Mouse (Mus musculus) MEL (cell line): ENCODE measurements at regions not wholly inside any gene's neighbourhood (a gene's known extent, or its start where the extent isn't known, plus 50 kb on each side); places are given as distances from the start of the nearest gene placed in this dataset.

Experiments
- DNase-seq: peaks from one replicate; pipeline ENCODE4 v3.0.0; 2011; ENCODE audit warnings: low read depth, low spot score
- H3K27ac ChIP-seq: 2 replicates; pipeline ENCODE4 v1.5.1; 2012; ENCODE audit warnings: low read depth, mild to moderate bottlenecking, control low read depth, low read length, moderate library complexity; ENCODE audit not compliant: control insufficient read depth
- H3K27me3 ChIP-seq, 2 experiments: fragments of 150-350 bp in 1 of 2; sonication (generic) in 1 of 2; 2 replicates each; pipeline ENCODE4 v1.6.1; 2012; ENCODE audit warnings: low read length in 2 of 2, mild to moderate bottlenecking in 2 of 2, improper control_type of control experiment in 1 of 2, moderate library complexity in 1 of 2; ENCODE audit not compliant: insufficient read depth in 2 of 2, control insufficient read depth in 1 of 2
- H3K36me3 ChIP-seq, 2 experiments: 2 replicates each; pipeline ENCODE4 v1.6.1; 2012 to 2014; ENCODE audit warnings: low read length in 2 of 2, improper control_type of control experiment in 1 of 2, inconsistent platforms in 1 of 2, mild to moderate bottlenecking in 1 of 2; ENCODE audit not compliant: insufficient read depth in 2 of 2, control insufficient read depth in 1 of 2
- H3K4me1 ChIP-seq, 2 experiments: fragments of 150-350 bp in 1 of 2; sonication (generic) in 1 of 2; 2 replicates each; pipeline ENCODE4 v1.6.1; 2012; ENCODE audit warnings: low read length in 2 of 2, improper control_type of control experiment in 1 of 2, mild to moderate bottlenecking in 1 of 2; ENCODE audit not compliant: insufficient read depth in 2 of 2, control insufficient read depth in 1 of 2
- H3K4me3 ChIP-seq, 2 experiments: fragments of 150-350 bp in 1 of 2; sonication (generic) in 1 of 2; 2 replicates each; pipeline ENCODE4 v1.5.1; 2012; ENCODE audit warnings: low read depth in 2 of 2, low read length in 2 of 2, mild to moderate bottlenecking in 2 of 2, moderate library complexity in 2 of 2, control low read depth in 1 of 2, improper control_type of control experiment in 1 of 2; ENCODE audit not compliant: control insufficient read depth in 1 of 2, insufficient read depth in 1 of 2
- H3K79me2 ChIP-seq: 2 replicates; pipeline ENCODE4 v1.6.1; 2012; ENCODE audit warnings: mild to moderate bottlenecking, low read length, moderate library complexity; ENCODE audit not compliant: control insufficient read depth, poor library complexity, insufficient read depth
- H3K9ac ChIP-seq: 2 replicates; pipeline ENCODE4 v1.6.1; 2012; ENCODE audit warnings: low read depth, mild to moderate bottlenecking, control low read depth, low read length, moderate library complexity; ENCODE audit not compliant: control insufficient read depth, poor library complexity, severe bottlenecking
- H3K9me3 ChIP-seq: fragments of 150-350 bp; sonication (generic); replicated peaks from 2 replicates; pipeline ENCODE4 v1.6.1; 2012; ENCODE audit warnings: mild to moderate bottlenecking, low read length, improper control_type of control experiment, moderate library complexity; ENCODE audit not compliant: insufficient read depth
- CTCF ChIP-seq, 3 experiments: IDR thresholded peaks in 2 of 3; conservative IDR thresholded peaks in 1 of 3; 2 replicates each; pipeline ENCODE4 v1.5.1; 2011 to 2012; ENCODE audit warnings: low read length in 3 of 3, low read depth in 2 of 3, mild to moderate bottlenecking in 2 of 3, improper control_type of control experiment in 1 of 3, inconsistent platforms in 1 of 3, mixed read lengths in 1 of 3, moderate library complexity in 1 of 3; ENCODE audit not compliant: control insufficient read depth in 1 of 3, insufficient read depth in 1 of 3, poor library complexity in 1 of 3, severe bottlenecking in 1 of 3
- E2F4 ChIP-seq: IDR thresholded peaks from 2 replicates; pipeline ENCODE4 v1.6.1; 2011; ENCODE audit warnings: low read depth, low read length, improper control_type of control experiment, borderline replicate concordance
- EP300 ChIP-seq, 2 experiments: IDR thresholded peaks; 2 replicates each; pipeline ENCODE4 v1.6.1; 2011; ENCODE audit warnings: improper control_type of control experiment in 2 of 2, low read length in 2 of 2, low read depth in 1 of 2, mild to moderate bottlenecking in 1 of 2
- GABPA ChIP-seq: IDR thresholded peaks from 2 replicates; pipeline ENCODE4 v1.6.1; 2012; ENCODE audit warnings: low read depth, mild to moderate bottlenecking, inconsistent platforms, low read length, improper control_type of control experiment, moderate library complexity
- HCFC1 ChIP-seq: IDR thresholded peaks from 2 replicates; pipeline ENCODE4 v1.6.1; 2012; ENCODE audit warnings: low read depth, mild to moderate bottlenecking, inconsistent platforms, low read length, improper control_type of control experiment, moderate library complexity
- JUND ChIP-seq: IDR thresholded peaks from 2 replicates; pipeline ENCODE4 v1.6.1; 2011; ENCODE audit warnings: low read depth, mild to moderate bottlenecking, improper control_type of control experiment, low read length
- MAX ChIP-seq: IDR thresholded peaks from 2 replicates; pipeline ENCODE4 v1.6.1; 2011; ENCODE audit warnings: low read length, improper control_type of control experiment
- MYC ChIP-seq: IDR thresholded peaks from 2 replicates; pipeline ENCODE4 v1.6.1; 2011; ENCODE audit warnings: low read depth, mild to moderate bottlenecking, low read length, improper control_type of control experiment, moderate library complexity
- NELFE ChIP-seq: IDR thresholded peaks from 2 replicates; pipeline ENCODE4 v1.6.1; 2011; ENCODE audit warnings: low read depth, low read length, improper control_type of control experiment
- NRF1 ChIP-seq: IDR thresholded peaks from 2 replicates; pipeline ENCODE4 v1.6.1; 2014; ENCODE audit warnings: low read depth, mild to moderate bottlenecking, inconsistent platforms, low read length, improper control_type of control experiment, moderate library complexity; ENCODE audit not compliant: poor library complexity, insufficient read depth, severe bottlenecking
- POLR2A ChIP-seq, 2 experiments: IDR thresholded peaks; 2 replicates each; pipeline ENCODE4 v1.6.1; 2011 to 2012; ENCODE audit warnings: low read length in 2 of 2, mild to moderate bottlenecking in 2 of 2, control low read depth in 1 of 2, improper control_type of control experiment in 1 of 2, low read depth in 1 of 2, moderate library complexity in 1 of 2; ENCODE audit not compliant: control insufficient read depth in 1 of 2, insufficient read depth in 1 of 2, poor library complexity in 1 of 2
- POLR2AphosphoS2 ChIP-seq: IDR thresholded peaks from 2 replicates; pipeline ENCODE4 v1.6.1; 2011; ENCODE audit warnings: low read length, improper control_type of control experiment
- POLR2AphosphoS5 ChIP-seq: IDR thresholded peaks from 2 replicates; pipeline ENCODE4 v1.6.1; 2012; ENCODE audit warnings: low read depth, borderline replicate concordance, mild to moderate bottlenecking, inconsistent platforms, low read length, moderate library complexity, mixed read lengths
- RCOR1 ChIP-seq: IDR thresholded peaks from 2 replicates; pipeline ENCODE4 v1.6.1; 2012; ENCODE audit warnings: low read depth, mild to moderate bottlenecking, inconsistent platforms, low read length, improper control_type of control experiment
- SIN3A ChIP-seq: IDR thresholded peaks from 2 replicates; pipeline ENCODE4 v1.6.1; 2012; ENCODE audit warnings: low read length, improper control_type of control experiment, inconsistent platforms
- SMC3 ChIP-seq: IDR thresholded peaks from 2 replicates; pipeline ENCODE4 v1.6.1; 2011; ENCODE audit warnings: low read depth, low read length, improper control_type of control experiment
- TAL1 ChIP-seq: IDR thresholded peaks from 2 replicates; pipeline ENCODE4 v1.6.1; 2012; ENCODE audit warnings: mild to moderate bottlenecking, inconsistent platforms, low read length, moderate library complexity, mixed read lengths
- TBP ChIP-seq: IDR thresholded peaks from 2 replicates; pipeline ENCODE4 v1.8.0; 2011; ENCODE audit warnings: low read depth, low read length, improper control_type of control experiment
- TCF12 ChIP-seq: IDR thresholded peaks from 2 replicates; pipeline ENCODE4 v1.6.1; 2014; ENCODE audit warnings: low read depth, mild to moderate bottlenecking, inconsistent platforms, low read length, improper control_type of control experiment, moderate library complexity
- USF1 ChIP-seq: IDR thresholded peaks from 2 replicates; pipeline ENCODE4 v1.6.1; 2014; ENCODE audit warnings: low read depth, mild to moderate bottlenecking, inconsistent platforms, low read length, improper control_type of control experiment, moderate library complexity
- ZMIZ1 ChIP-seq: IDR thresholded peaks from 2 replicates; pipeline ENCODE4 v1.6.1; 2012; ENCODE audit warnings: low read depth, mild to moderate bottlenecking, inconsistent platforms, low read length, improper control_type of control experiment, moderate library complexity

- TF ChIP-seq HCFC1 (no peak), POLR2AphosphoS5 (no peak), POLR2AphosphoS2 (no peak), E2F4 (no peak), POLR2A (IDR thresholded peaks at IDR 0.05; ENCODE audit: control insufficient read depth in 1 of 2, insufficient read depth in 1 of 2, low read depth in 1 of 2, low read length in 2 of 2, poor library complexity in 1 of 2) (no peak), MYC (no peak), NELFE (no peak), SIN3A (no peak), TBP (no peak), JUND (no peak), TCF12 (no peak), RCOR1 (no peak), CTCF (IDR thresholded peaks at IDR 0.05 in 2 of 3, conservative IDR thresholded peaks at IDR 0.05 in 1 of 3; ENCODE audit: control insufficient read depth in 1 of 3, insufficient read depth in 1 of 3, low read depth in 2 of 3, low read length in 3 of 3, poor library complexity in 1 of 3, severe bottlenecking in 1 of 3) (no peak), GABPA (no peak), NRF1 (no peak), SMC3 (no peak)
- TF ChIP-seq, all 39 proteins: peak for 0
- Histone ChIP-seq H3K27me3 (no peaks in the 10 kb centered on the region), H3K27ac (no peak overlapping the region), H3K9me3 (no peaks in the 10 kb centered on the region), H3K4me1 (no peaks in the 10 kb centered on the region), H3K9ac (no peak overlapping the region), H3K79me2 (no peaks in the 10 kb centered on the region), H3K36me3 (no peaks in the 10 kb centered on the region), H3K4me3 (no peak overlapping the region)
- DNase-seq = no peak
These were observed 177.8 kb upstream of the Ghitm start for GRCm38 (mm10) chr14:37312887-37313286.

GRCm38 (mm10) chr14:37306622-37307274 lies 171.7 kb upstream of the Ghitm start:
- H3K4me1 ChIP-seq = no peaks in the 10 kb centered on the region
- H3K79me2 ChIP-seq = no peaks in the 10 kb centered on the region
- no peak for DNase-seq
- no peak overlapping the region for H3K27ac ChIP-seq
- no peaks in the 10 kb centered on the region for H3K9me3 ChIP-seq
- no peaks in the 10 kb centered on the region for H3K27me3 ChIP-seq
- no peak overlapping the region for H3K4me3 ChIP-seq
- TF ChIP-seq MAX (no peak), ZMIZ1 (no peak), SMC3 (no peak), GABPA (no peak), EP300 (IDR thresholded peaks at IDR 0.05; ENCODE audit: low read depth in 1 of 2, low read length in 2 of 2) (no peak), USF1 (no peak), HCFC1 (no peak), MYC (no peak), TAL1 (no peak), POLR2A (IDR thresholded peaks at IDR 0.05; ENCODE audit: control insufficient read depth in 1 of 2, insufficient read depth in 1 of 2, low read depth in 1 of 2, low read length in 2 of 2, poor library complexity in 1 of 2) (no peak)
- no peak overlapping the region for H3K9ac ChIP-seq
- H3K36me3 ChIP-seq = no peaks in the 10 kb centered on the region
